ENCODE assay signal across 12 mouse cellular contexts in genomic region chr5:137504041-137504440, GRCm38 (mm10). TPM values are rescaled to one million over a fixed set of nuclear protein-coding genes. Genes with fewer than 3 reads are reported as not detected.
A peak's percentile ranks its signal among the peaks of the same experiment; 100 is the strongest.
DNase-seq lines count a peak whose midpoint lies in the region; ATAC-seq and TF ChIP-seq lines count a peak whose summit lies in the region.
"Had no signal": no experiment of that assay in that cellular context is flagged by ENCODE, and none has a peak within 500 bp of the region (broad histone marks: within the 10 kb centered on the region; RNA-seq: fewer than 3 reads in every experiment).

No protein-coding gene starts in this region.

- in situ Hi-C loops in CH12.LX (cut with MboI; ENCODE audit: low pct_ligation_motif_present, low pct_unique_long_range_greater_than_20kb, low sequenced_read_pairs), result loop anchor here (25.0 kb wide), 1 partner anchor 258 kb away; no protein-coding TSS in a partner anchor

- no peak overlapping the region for H3K4me3 ChIP-seq in kidney, adult 2 months (ENCODE audit: insufficient read depth, low read depth, low read length)
- H3K4me3 ChIP-seq in CH12.LX (replicated peaks in 1 of 3; ENCODE audit: low read depth in 2 of 3, low read length in 2 of 3, poor library complexity in 1 of 3), result no peak overlapping the region
- no peak overlapping the region for H3K4me3 ChIP-seq in liver, embryonic 15.5 days (replicated peaks)
- no peak overlapping the region for H3K4me3 ChIP-seq in midbrain, embryonic 10.5 days

- H3K4me1 ChIP-seq in kidney, adult 2 months (ENCODE audit: control insufficient read depth, insufficient read depth, low read length), result no peaks in the 10 kb centered on the region
- H3K4me1 ChIP-seq in CH12.LX (ENCODE audit: control insufficient read depth in 1 of 2, insufficient read depth in 2 of 2), result peaks cover 2 to 14% of the 10 kb centered on the region in 2 experiments; a peak in 3 of 4 replicates
- peaks cover 27% of the 10 kb centered on the region for H3K4me1 ChIP-seq in liver, embryonic 15.5 days (replicated peaks)
- H3K4me1 ChIP-seq in midbrain, embryonic 10.5 days, result peaks cover 25% of the 10 kb centered on the region

- 73% methylated on average over 6 of the region's 6 CpGs for WGBS in kidney, adult 2 months
- WGBS in liver, embryonic 15.5 days (ENCODE audit: insufficient replicate concordance), result 69% methylated on average over 6 of the region's 6 CpGs
- WGBS in midbrain, embryonic 10.5 days, result 88% methylated on average over 6 of the region's 6 CpGs

- H3K4me2 ChIP-seq in CH12.LX (ENCODE audit: insufficient read depth, low read depth, poor library complexity, severe bottlenecking), result no peak overlapping the region
- H3K4me2 ChIP-seq in liver, embryonic 15.5 days, result peak overlapping the region; percentile 90

- peaks cover 3% of the 10 kb centered on the region for H3K9me3 ChIP-seq in CH12.LX (replicated peaks; ENCODE audit: low read length)
- no peaks in the 10 kb centered on the region for H3K9me3 ChIP-seq in liver, embryonic 15.5 days (replicated peaks)
- H3K9me3 ChIP-seq in midbrain, embryonic 10.5 days (replicated peaks), result no peaks in the 10 kb centered on the region
- H3K9me3 ChIP-seq: kidney, embryonic 15.5 days had no signal

- peak; percentile 44 for DNase-seq in CD4-positive, CD25-positive, alpha-beta regulatory T cell, adult 2 months (ENCODE audit: low read depth, low spot score)
- no peak for DNase-seq in kidney, adult 2 months
- no peak for DNase-seq in kidney, postnatal 14 days
- peak; percentile 48 for DNase-seq in CH12.LX (ENCODE audit: extremely low read depth)
- DNase-seq in midbrain, embryonic 10.5 days (ENCODE audit: low spot score), result no peak

- dilution Hi-C loops in CH12.LX (cut with MboI; ENCODE audit: extremely low pct_ligation_motif_present, extremely low pct_unique_long_range_greater_than_20kb, low sequenced_read_pairs), result no loop called here

- no peak overlapping the region for H3K27ac ChIP-seq in kidney, adult 2 months (ENCODE audit: insufficient read depth, low read depth, low read length)
- no peak overlapping the region for H3K27ac ChIP-seq in CH12.LX (ENCODE audit: insufficient read depth, low read depth)
- peak overlapping the region; percentile 26; the same call in 1 of the 2 replicates for H3K27ac ChIP-seq in liver, embryonic 15.5 days (replicated peaks)
- H3K27ac ChIP-seq in midbrain, embryonic 10.5 days (replicated peaks), result no peak overlapping the region
- H3K27ac ChIP-seq: kidney, embryonic 15.5 days had no signal

- no peak for TF ChIP-seq EP300 in CH12.LX (IDR thresholded peaks at IDR 0.05; ENCODE audit: low read length)

- H3K27me3 ChIP-seq in kidney, adult 2 months (replicated peaks; ENCODE audit: control insufficient read depth, insufficient read depth, low read length), result no peaks in the 10 kb centered on the region
- H3K27me3 ChIP-seq in CH12.LX (replicated peaks), result peaks cover 17% of the 10 kb centered on the region
- no peaks in the 10 kb centered on the region; the same call in 1 of the 2 replicates for H3K27me3 ChIP-seq in liver, embryonic 15.5 days
- H3K27me3 ChIP-seq in midbrain, embryonic 10.5 days (ENCODE audit: low read depth, poor library complexity, severe bottlenecking), result no peaks in the 10 kb centered on the region
- H3K27me3 ChIP-seq: kidney, embryonic 15.5 days had no signal

- no peak for TF ChIP-seq RAD21 in CH12.LX (IDR thresholded peaks at IDR 0.05; ENCODE audit: low read depth, low read length)

- no peak for ATAC-seq in CD4-positive, CD25-positive, alpha-beta regulatory T cell, adult 4 months
- ATAC-seq in liver, embryonic 15.5 days (ENCODE audit: insufficient read depth), result no peak
- no peak for ATAC-seq in megakaryocyte-erythroid progenitor cell, adult 5-6 weeks (replicated peaks; ENCODE audit: low FRiP score, low TSS enrichment, poor library complexity, severe bottlenecking)

- TF ChIP-seq CTCF in kidney, adult 2 months (conservative IDR thresholded peaks at IDR 0.05; ENCODE audit: insufficient read depth, insufficient read length, low read depth, low read length), result peak; percentile 28; the same call in 1 of the 2 replicates
- TF ChIP-seq CTCF in CH12.LX (conservative IDR thresholded peaks at IDR 0.05 in 1 of 2, IDR thresholded peaks at IDR 0.05 in 1 of 2; ENCODE audit: low read depth in 2 of 2, low read length in 2 of 2), result peak in 1 of 2 experiments; percentile 48; a peak in 3 of 4 replicates

- no peaks in the 10 kb centered on the region; the same call in 1 of the 2 replicates for H3K79me2 ChIP-seq in CH12.LX (replicated peaks; ENCODE audit: control insufficient read depth, extremely low read depth, insufficient read depth, poor library complexity, severe bottlenecking)

- no peak for TF ChIP-seq POLR2A in kidney, adult 2 months (IDR thresholded peaks at IDR 0.05; ENCODE audit: low read depth, low read length)
- TF ChIP-seq POLR2A in CH12.LX (IDR thresholded peaks at IDR 0.05; ENCODE audit: low read depth, low read length), result no peak

- no peak overlapping the region for H3K9ac ChIP-seq in CH12.LX (ENCODE audit: insufficient read depth, low read depth)
- no peak overlapping the region for H3K9ac ChIP-seq in liver, embryonic 15.5 days

- no peaks in the 10 kb centered on the region for H3K36me3 ChIP-seq in kidney, adult 2 months (ENCODE audit: control insufficient read depth, insufficient read depth, low read length)
- peaks cover 0 to 11% of the 10 kb centered on the region in 2 experiments for H3K36me3 ChIP-seq in CH12.LX (replicated peaks in 1 of 2; ENCODE audit: control insufficient read depth in 1 of 2, insufficient read depth in 1 of 2, low read length in 1 of 2)
- peaks cover 15% of the 10 kb centered on the region for H3K36me3 ChIP-seq in liver, embryonic 15.5 days (replicated peaks)
- peaks cover 14% of the 10 kb centered on the region for H3K36me3 ChIP-seq in midbrain, embryonic 10.5 days

TF ChIP-seq in CH12.LX, 34 proteins besides CTCF, POLR2A, EP300 and RAD21 (continues in another document):
- no peak for TF ChIP-seq E2F4 (IDR thresholded peaks at IDR 0.05; ENCODE audit: insufficient replicate concordance, low read depth, low read length)

RNA-seq across cellular contexts. Expression of gene Pop7, which starts 1.7 kb away (rescaled TPM):
- 10 to 100 TPM; 44.2 to 57.4 TPM for polyA plus RNA-seq in CD4-positive, CD25-positive, alpha-beta regulatory T cell, adult 4 months (2017; shearing (Covaris generic))
- 38.9 and 39.1 TPM in 2 replicates for polyA plus RNA-seq in kidney, adult 2 months (2012; rRNA removed)
- total RNA-seq in CH12.LX (2012; rRNA removed), result 38.5 and 44.9 TPM in 2 replicates
- 44.2 and 44.9 TPM in 2 replicates for total RNA-seq in CH12.LX (2014; rRNA removed)
- 34.6 and 35.0 TPM in 2 replicates for polyA plus RNA-seq in CH12.LX (2012; ENCODE audit: insufficient read length, low read depth)
- polyA plus RNA-seq in liver, embryonic 15.5 days (2015; fragmentation: Nextera tagmentation; extraction: Ambion mirVana), result 29.4 and 33.4 TPM in 2 replicates
- total RNA-seq in megakaryocyte-erythroid progenitor cell, adult 5-6 weeks (2014; fragmentation: Nextera tagmentation), result 51.2 and 51.5 TPM in 2 replicates
- total RNA-seq in megakaryocyte-erythroid progenitor cell, adult 5-6 weeks (2017), result 26.6 and 34.2 TPM in 2 replicates
- 54.1 and 55.3 TPM in 2 replicates for polyA plus RNA-seq in midbrain, embryonic 10.5 days (2016; fragmentation: Nextera tagmentation; extraction: Ambion mirVana)

RNA-seq across cellular contexts. Expression of gene Gigyf1, which starts 14.3 kb away (rescaled TPM):
- 10 to 100 TPM; 35.6 to 36.1 TPM for polyA plus RNA-seq in CD4-positive, CD25-positive, alpha-beta regulatory T cell, adult 4 months (2017; shearing (Covaris generic))
- 24.4 and 26.9 TPM in 2 replicates for polyA plus RNA-seq in kidney, adult 2 months (2012; rRNA removed)
- total RNA-seq in CH12.LX (2012; rRNA removed), result 4.9 and 5.9 TPM in 2 replicates
- total RNA-seq in CH12.LX (2014; rRNA removed), result 0.98 and 1.3 TPM in 2 replicates
- polyA plus RNA-seq in CH12.LX (2012; ENCODE audit: insufficient read length, low read depth), result 12.3 and 14.0 TPM in 2 replicates
- polyA plus RNA-seq in liver, embryonic 15.5 days (2015; fragmentation: Nextera tagmentation; extraction: Ambion mirVana), result 3.2 and 3.8 TPM in 2 replicates
- total RNA-seq in megakaryocyte-erythroid progenitor cell, adult 5-6 weeks (2014; fragmentation: Nextera tagmentation), result 19.8 and 39.2 TPM in 2 replicates
- total RNA-seq in megakaryocyte-erythroid progenitor cell, adult 5-6 weeks (2017), result 7.9 and 10.8 TPM in 2 replicates
- polyA plus RNA-seq in midbrain, embryonic 10.5 days (2016; fragmentation: Nextera tagmentation; extraction: Ambion mirVana), result 15.1 and 16.4 TPM in 2 replicates

RNA-seq across cellular contexts. Expression of gene Zan, which starts 27.2 kb away (rescaled TPM):
- polyA plus RNA-seq in CD4-positive, CD25-positive, alpha-beta regulatory T cell, adult 4 months (2017; shearing (Covaris generic)), result under 1 TPM; 0.27 to 0.39 TPM
- polyA plus RNA-seq in kidney, adult 2 months (2012; rRNA removed), result 0.16 and 0.19 TPM in 2 replicates
- total RNA-seq in CH12.LX (2012; rRNA removed), result 0.04 TPM in 1 of 2 replicates, not detected in the other
- total RNA-seq in CH12.LX (2014; rRNA removed), result not detected in 2 replicates
- 0.10 and 0.78 TPM in 2 replicates for polyA plus RNA-seq in CH12.LX (2012; ENCODE audit: insufficient read length, low read depth)
- 0.07 and 0.25 TPM in 2 replicates for polyA plus RNA-seq in liver, embryonic 15.5 days (2015; fragmentation: Nextera tagmentation; extraction: Ambion mirVana)
- total RNA-seq in megakaryocyte-erythroid progenitor cell, adult 5-6 weeks (2014; fragmentation: Nextera tagmentation), result 0.02 and 0.92 TPM in 2 replicates
- total RNA-seq in megakaryocyte-erythroid progenitor cell, adult 5-6 weeks (2017), result 0.05 and 0.11 TPM in 2 replicates
- 0.07 and 0.09 TPM in 2 replicates for polyA plus RNA-seq in midbrain, embryonic 10.5 days (2016; fragmentation: Nextera tagmentation; extraction: Ambion mirVana)

RNA-seq across cellular contexts. Expression of gene Epo, which starts 29.0 kb away (rescaled TPM):
- polyA plus RNA-seq in CD4-positive, CD25-positive, alpha-beta regulatory T cell, adult 4 months (2017; shearing (Covaris generic)), result not detected
- 0.38 TPM in 1 of 2 replicates, not detected in the other for polyA plus RNA-seq in kidney, adult 2 months (2012; rRNA removed)
- total RNA-seq in CH12.LX (2012; rRNA removed) (not detected in 2 replicates), CH12.LX (2014; rRNA removed) (not detected in 2 replicates)
- not detected in 2 replicates for polyA plus RNA-seq in CH12.LX (2012; ENCODE audit: insufficient read length, low read depth)
- polyA plus RNA-seq in liver, embryonic 15.5 days (2015; fragmentation: Nextera tagmentation; extraction: Ambion mirVana), result 0.68 and 1.0 TPM in 2 replicates
- total RNA-seq in megakaryocyte-erythroid progenitor cell, adult 5-6 weeks (2014; fragmentation: Nextera tagmentation), result not detected in 2 replicates
- not detected in 2 replicates for total RNA-seq in megakaryocyte-erythroid progenitor cell, adult 5-6 weeks (2017)
- 2.6 and 5.5 TPM in 2 replicates for polyA plus RNA-seq in midbrain, embryonic 10.5 days (2016; fragmentation: Nextera tagmentation; extraction: Ambion mirVana)
- total RNA-seq: left cerebral cortex, postnatal 36 days had no signal
- polyA plus RNA-seq: heart, embryonic 16.5 days; neural tube, embryonic 14.5 days had no signal

RNA-seq across cellular contexts. Expression of gene Gnb2, which starts 29.3 kb away (rescaled TPM):
- polyA plus RNA-seq in CD4-positive, CD25-positive, alpha-beta regulatory T cell, adult 4 months (2017; shearing (Covaris generic)), result 10 to 100 TPM; 36.8 to 66.7 TPM
- 645 and 701 TPM in 2 replicates for polyA plus RNA-seq in kidney, adult 2 months (2012; rRNA removed)
- 388 and 480 TPM in 2 replicates for total RNA-seq in CH12.LX (2012; rRNA removed)
- total RNA-seq in CH12.LX (2014; rRNA removed), result 261 and 264 TPM in 2 replicates
- polyA plus RNA-seq in CH12.LX (2012; ENCODE audit: insufficient read length, low read depth), result 312 and 327 TPM in 2 replicates
- 150 and 161 TPM in 2 replicates for polyA plus RNA-seq in liver, embryonic 15.5 days (2015; fragmentation: Nextera tagmentation; extraction: Ambion mirVana)
- 367 and 396 TPM in 2 replicates for total RNA-seq in megakaryocyte-erythroid progenitor cell, adult 5-6 weeks (2014; fragmentation: Nextera tagmentation)
- total RNA-seq in megakaryocyte-erythroid progenitor cell, adult 5-6 weeks (2017), result 155 and 173 TPM in 2 replicates
- polyA plus RNA-seq in midbrain, embryonic 10.5 days (2016; fragmentation: Nextera tagmentation; extraction: Ambion mirVana), result 400 and 414 TPM in 2 replicates

Comparison
In these comparisons a context has a peak if more than half of its experiments do, and no peak if none do; other contexts are left out.
1. DNase-seq: peak in CD4-positive, CD25-positive, alpha-beta regulatory T cell, adult 2 months (single experiment) and CH12.LX (single experiment); none in kidney, adult 2 months (single experiment), kidney, postnatal 14 days (single experiment) and midbrain, embryonic 10.5 days (single experiment).